Mouse (Mus musculus) liver, adult 2 months (tissue): ENCODE results near the gene Olfr1140. TPM values are rescaled to one million over a fixed set of nuclear protein-coding genes. Genes with fewer than 3 reads are reported as not detected.

Source experiments
- DNase-seq: peaks from one replicate; pipeline ENCODE4 v3.0.0-alpha.2; 2011; ENCODE audit warnings: low read depth, low spot score; ENCODE audit errors: extremely low read depth
- H3K27ac ChIP-seq: fragments of 200-500 bp; replicated peaks from 2 replicates; pipeline ENCODE4 v1.5.1; 2012; ENCODE audit warnings: low read depth, mild to moderate bottlenecking, control low read depth, inconsistent platforms, low read length; ENCODE audit not compliant: insufficient read depth
- H3K27me3 ChIP-seq: fragments of 200-500 bp; 2 replicates; pipeline ENCODE4 v1.6.1; 2012; ENCODE audit warnings: mild to moderate bottlenecking, moderate library complexity, low read length, inconsistent platforms; ENCODE audit not compliant: control insufficient read depth, insufficient read depth
- H3K36me3 ChIP-seq: fragments of 200-500 bp; 2 replicates; pipeline ENCODE4 v1.6.1; 2012; ENCODE audit warnings: low read length, inconsistent platforms; ENCODE audit not compliant: control insufficient read depth, insufficient read depth
- H3K4me1 ChIP-seq: fragments of 200-500 bp; 2 replicates; pipeline ENCODE4 v1.6.1; 2011; ENCODE audit warnings: low read length; ENCODE audit not compliant: control insufficient read depth, insufficient read depth
- H3K4me3 ChIP-seq: fragments of 200-500 bp; 2 replicates; pipeline ENCODE4 v1.5.1; 2011; ENCODE audit warnings: low read depth, mild to moderate bottlenecking, control low read depth, low read length, moderate library complexity; ENCODE audit not compliant: insufficient read depth
- H3K79me2 ChIP-seq: fragments of 200-500 bp; 2 replicates; pipeline ENCODE4 v1.6.1; 2012; ENCODE audit warnings: inconsistent platforms, mild to moderate bottlenecking, low read length, moderate library complexity; ENCODE audit not compliant: control insufficient read depth, insufficient read depth
- H3K9ac ChIP-seq: fragments of 200-500 bp; 2 replicates; pipeline ENCODE4 v1.6.1; 2012; ENCODE audit warnings: low read depth, mild to moderate bottlenecking, control low read depth, inconsistent platforms, low read length
- CTCF ChIP-seq: fragments of 200-500 bp; IDR thresholded peaks from 2 replicates; pipeline ENCODE4 v1.5.1; 2011; ENCODE audit warnings: low read depth, low read length, control low read depth
- POLR2A ChIP-seq: fragments of 200-500 bp; IDR thresholded peaks from 2 replicates; pipeline ENCODE4 v1.6.1; 2011; ENCODE audit warnings: low read length, control low read depth; ENCODE audit not compliant: insufficient read depth; ENCODE audit errors: extremely low read depth
- WGBS: fragments of 180-500 bp; shearing (Covaris S2); methylation state at CpG from one replicate; pipeline ENCODE4 v1.1.7; 2018; 5-methylcytosine and 5-hydroxymethylcytosine counted together
- polyA plus RNA-seq: library from polyadenylated mRNA; depleted of rRNA; stranded (reverse); fragments of >200 nt; gene quantifications from 2 replicates; pipeline ENCODE4 v1.2.3, GENCODE M21; 2012; rRNA removed
- total RNA-seq: library from RNA; depleted of rRNA; stranded (reverse); fragments of >200 nt; gene quantifications from 2 replicates; pipeline ENCODE4 v1.2.3, GENCODE M21; 2014; rRNA removed

Gene Olfr1140
- total RNA-seq = not detected in 2 replicates
- not detected in 2 replicates for polyA plus RNA-seq

- no peak for TF ChIP-seq POLR2A
- Histone ChIP-seq H3K79me2 (no peaks in the 10 kb centered on the region), H3K4me3 (no peak within 1 kb of the TSS), H3K36me3 (no peaks in the 10 kb centered on the region), H3K9ac (no peak within 1 kb of the TSS), H3K4me1 (no peaks in the 10 kb centered on the region), H3K27ac (no peak within 1 kb of the TSS), H3K27me3 (no peaks in the 10 kb centered on the region)
- 69% methylated on average over 3 of the region's 3 CpGs for whole genome bisulfite sequencing
- DNase-seq = no peak
Observed at GRCm38 (mm10) chr2:87743452-87743851, at the start of gene Olfr1140. Gene Olfr1140 (plus strand): TSS chr2:87743752.

DNA sequence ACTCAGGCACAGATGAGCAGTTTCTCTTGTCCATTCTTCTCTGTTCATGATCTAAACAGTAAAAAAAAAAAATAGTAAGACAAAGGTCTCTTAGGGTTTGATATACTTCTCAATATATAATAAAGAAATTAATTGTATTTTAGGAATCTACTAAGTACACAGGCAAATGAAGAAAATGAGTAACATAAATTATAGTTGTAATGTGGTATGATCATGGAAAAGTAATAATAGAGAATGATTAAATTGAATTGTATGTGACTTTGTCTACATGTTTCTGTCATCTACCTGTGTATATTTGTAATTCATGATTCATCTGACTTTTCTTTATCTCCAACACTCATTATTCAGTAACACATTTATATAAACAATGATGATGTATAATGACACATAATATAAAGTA, 49.7 kb upstream of the Olfr1140 start, which contains the start of gene Olfr1136:
Olfr1136 (minus strand) TSS at position 101 of the 400 bp plus-strand sequence.
- no peak for TF ChIP-seq CTCF
- no peak for TF ChIP-seq POLR2A
- DNase-seq = no peak
- Histone ChIP-seq H3K9ac (no peak within 1 kb of the TSS), H3K79me2 (no peaks in the 10 kb centered on the region), H3K36me3 (no peaks in the 10 kb centered on the region), H3K4me3 (no peak within 1 kb of the TSS), H3K27ac (no peak within 1 kb of the TSS), H3K4me1 (no peaks in the 10 kb centered on the region), H3K27me3 (no peaks in the 10 kb centered on the region)

- no peaks in the 10 kb centered on the region for H3K79me2 ChIP-seq
- no peak within 1 kb of the TSS for H3K9ac ChIP-seq
- no peak for TF ChIP-seq POLR2A
- TF ChIP-seq CTCF = no peak
- H3K27ac ChIP-seq = no peak within 1 kb of the TSS
- no peaks in the 10 kb centered on the region for H3K4me1 ChIP-seq
- no peaks in the 10 kb centered on the region for H3K27me3 ChIP-seq
- no peak within 1 kb of the TSS for H3K4me3 ChIP-seq
- no peak for DNase-seq
- no peaks in the 10 kb centered on the region for H3K36me3 ChIP-seq
Observed at GRCm38 (mm10) chr2:87713079-87713478, 30.5 kb upstream of the Olfr1140 start, which contains the start of gene Olfr1137. Gene Olfr1137 (minus strand): TSS chr2:87713179.

DNA sequence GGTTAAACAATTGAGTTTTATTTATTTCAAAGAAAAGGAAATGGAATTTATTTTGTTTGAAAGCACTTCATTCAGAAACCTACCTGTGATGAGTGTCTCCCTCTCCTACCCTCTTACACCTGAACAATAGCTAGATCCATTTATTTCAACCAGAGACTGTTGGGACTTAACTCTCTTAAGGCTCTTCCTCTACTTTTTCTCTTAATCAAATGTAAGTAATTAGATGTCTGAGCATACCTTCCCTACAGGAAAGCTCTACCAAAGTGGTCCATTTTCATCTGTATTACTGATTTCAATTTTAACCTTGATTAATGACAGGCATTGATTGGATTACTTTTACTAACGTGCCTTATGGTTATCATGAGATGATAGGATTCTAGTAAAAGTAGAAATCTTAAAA, 3.7 kb upstream of the Olfr1140 start, which contains the start of gene Olfr1138:
Olfr1138 (minus strand) TSS at position 101 of the 400 bp plus-strand sequence.
- Histone ChIP-seq H3K4me3 (no peak within 1 kb of the TSS), H3K27ac (no peak within 1 kb of the TSS)

DNA sequence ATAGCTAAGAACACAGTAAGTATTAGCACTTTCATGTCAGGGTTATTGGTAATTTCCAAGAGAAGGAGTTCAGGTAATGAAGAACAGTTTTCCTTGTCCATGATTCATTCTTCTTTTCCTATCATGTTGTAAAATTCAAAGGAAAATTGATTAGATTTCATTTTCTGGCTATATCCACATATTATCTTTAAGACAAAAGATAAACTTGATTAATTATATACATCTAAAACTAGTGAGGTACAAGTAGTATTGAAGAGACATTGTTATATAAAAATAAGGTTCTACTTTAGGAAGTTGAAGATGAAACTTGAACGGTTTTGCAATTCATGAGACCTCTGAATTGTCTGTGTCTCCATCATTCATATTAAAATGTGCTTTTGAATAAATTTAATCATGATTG, 10.3 kb downstream of the Olfr1140 start, which contains the start of gene Olfr1141:
Olfr1141 (minus strand) TSS at position 101 of the 400 bp plus-strand sequence.
- DNase-seq = no peak
- H3K27me3 ChIP-seq = no peaks in the 10 kb centered on the region
- no peak within 1 kb of the TSS for H3K9ac ChIP-seq
- H3K4me1 ChIP-seq = no peaks in the 10 kb centered on the region
- WGBS = 65% methylated on average over 1 of the region's 1 CpGs
- H3K36me3 ChIP-seq = no peaks in the 10 kb centered on the region
- H3K27ac ChIP-seq = no peak within 1 kb of the TSS
- TF ChIP-seq POLR2A (no peak), CTCF (no peak)
- H3K4me3 ChIP-seq = no peak within 1 kb of the TSS
- no peaks in the 10 kb centered on the region for H3K79me2 ChIP-seq

More for the DNA sequence above, 3.7 kb upstream of the Olfr1140 start, which contains the start of gene Olfr1138:
- Histone ChIP-seq H3K27me3 (no peaks in the 10 kb centered on the region), H3K4me1 (no peaks in the 10 kb centered on the region), H3K79me2 (no peaks in the 10 kb centered on the region), H3K9ac (no peak within 1 kb of the TSS), H3K36me3 (no peaks in the 10 kb centered on the region)
- TF ChIP-seq CTCF (no peak), POLR2A (no peak)
- DNase-seq = no peak
- WGBS = 72% methylated on average over 1 of the region's 1 CpGs

- H3K4me1 ChIP-seq = no peaks in the 10 kb centered on the region
- H3K4me3 ChIP-seq = no peak overlapping the region
- TF ChIP-seq POLR2A (no peak), CTCF (no peak)
- no peaks in the 10 kb centered on the region for H3K27me3 ChIP-seq
- no peak overlapping the region for H3K27ac ChIP-seq
- DNase-seq = peak; percentile 3
- H3K9ac ChIP-seq = no peak overlapping the region
- 36% methylated on average over 1 of the region's 1 CpGs for WGBS
- no peaks in the 10 kb centered on the region for H3K36me3 ChIP-seq
- H3K79me2 ChIP-seq = no peaks in the 10 kb centered on the region
Observed at GRCm38 (mm10) chr2:87776143-87776542, 32.6 kb downstream of the Olfr1140 start.
